Mouse (Mus musculus) CH12.LX (cell line): ENCODE measurements around the gene Pxk. TPM values are rescaled to one million over a fixed set of nuclear protein-coding genes. Genes with fewer than 3 reads are reported as not detected.

Source experiments
- DNase-seq: peaks from one replicate; pipeline ENCODE4 v3.0.0-alpha.2; 2013; ENCODE audit errors: extremely low read depth
- H3K27ac ChIP-seq: 2 replicates; pipeline ENCODE4 v1.5.1; 2012; ENCODE audit warnings: low read depth, mild to moderate bottlenecking, control low read depth, moderate library complexity; ENCODE audit not compliant: insufficient read depth
- H3K27me3 ChIP-seq: replicated peaks from 2 replicates; pipeline ENCODE3; 2012; ENCODE audit warnings: inconsistent platforms
- H3K36me3 ChIP-seq, 2 experiments: replicated peaks in 1 of 2; 2 replicates each; pipeline versions ENCODE3 to v1.6.1; 2012; ENCODE audit warnings: inconsistent platforms in 1 of 2, low read length in 1 of 2, mild to moderate bottlenecking in 1 of 2, mixed read lengths in 1 of 2, moderate library complexity in 1 of 2; ENCODE audit not compliant: control insufficient read depth in 1 of 2, insufficient read depth in 1 of 2
- H3K4me1 ChIP-seq, 2 experiments: 2 replicates each; pipeline ENCODE4 v1.6.1; 2012; ENCODE audit warnings: inconsistent platforms in 1 of 2, moderate library complexity in 1 of 2; ENCODE audit not compliant: insufficient read depth in 2 of 2, control insufficient read depth in 1 of 2
- H3K4me2 ChIP-seq: 2 replicates; pipeline ENCODE4 v1.6.1; 2012; ENCODE audit warnings: low read depth, mild to moderate bottlenecking, control low read depth; ENCODE audit not compliant: poor library complexity, insufficient read depth, severe bottlenecking
- H3K4me3 ChIP-seq, 3 experiments: fragments of 150-350 bp in 1 of 3; sonication (generic) in 1 of 3; replicated peaks in 1 of 3; 2 replicates each; pipeline versions ENCODE3 to v1.5.1; 2011 to 2012; ENCODE audit warnings: low read depth in 2 of 3, low read length in 2 of 3, mild to moderate bottlenecking in 2 of 3, moderate library complexity in 2 of 3, control low read depth in 1 of 3, improper control_type of control experiment in 1 of 3, inconsistent platforms in 1 of 3, mixed read lengths in 1 of 3; ENCODE audit not compliant: poor library complexity in 1 of 3
- H3K79me2 ChIP-seq: replicated peaks from 2 replicates; pipeline ENCODE4 v1.6.1; 2012; ENCODE audit warnings: mild to moderate bottlenecking, moderate library complexity; ENCODE audit not compliant: control insufficient read depth, poor library complexity, insufficient read depth, severe bottlenecking; ENCODE audit errors: extremely low read depth
- H3K9ac ChIP-seq: 2 replicates; pipeline ENCODE4 v1.6.1; 2012; ENCODE audit warnings: low read depth, mild to moderate bottlenecking, control low read depth, moderate library complexity; ENCODE audit not compliant: insufficient read depth
- H3K9me3 ChIP-seq: replicated peaks from 2 replicates; pipeline ENCODE3; 2012; ENCODE audit warnings: low read length, inconsistent platforms, mixed read lengths
- BHLHE40 ChIP-seq: IDR thresholded peaks from 2 replicates; pipeline ENCODE4 v1.6.1; 2011; ENCODE audit warnings: mild to moderate bottlenecking, low read depth, low read length, improper control_type of control experiment
- CHD2 ChIP-seq: IDR thresholded peaks from 2 replicates; pipeline ENCODE4 v1.6.1; 2011; ENCODE audit warnings: low read length, improper control_type of control experiment
- CTCF ChIP-seq, 2 experiments: IDR thresholded peaks in 1 of 2; conservative IDR thresholded peaks in 1 of 2; 2 replicates each; pipeline ENCODE4 v1.5.1; 2011 to 2012; ENCODE audit warnings: low read depth in 2 of 2, low read length in 2 of 2, improper control_type of control experiment in 1 of 2, inconsistent platforms in 1 of 2, mild to moderate bottlenecking in 1 of 2, moderate library complexity in 1 of 2
- EP300 ChIP-seq: IDR thresholded peaks from 2 replicates; pipeline ENCODE4 v1.6.1; 2011; ENCODE audit warnings: low read length, improper control_type of control experiment
- ETS1 ChIP-seq: conservative IDR thresholded peaks from 2 replicates; pipeline ENCODE4 v1.6.1; 2012; ENCODE audit warnings: low read depth, mild to moderate bottlenecking, inconsistent platforms, low read length, improper control_type of control experiment, moderate library complexity
- HCFC1 ChIP-seq: IDR thresholded peaks from 2 replicates; pipeline ENCODE4 v1.6.1; 2012; ENCODE audit warnings: low read depth, mild to moderate bottlenecking, inconsistent platforms, low read length, improper control_type of control experiment
- MAX ChIP-seq: IDR thresholded peaks from 2 replicates; pipeline ENCODE4 v1.6.1; 2011; ENCODE audit warnings: low read length, improper control_type of control experiment
- MXI1 ChIP-seq: IDR thresholded peaks from 2 replicates; pipeline ENCODE4 v1.6.1; 2011; ENCODE audit warnings: mild to moderate bottlenecking, low read depth, low read length, improper control_type of control experiment
- NRF1 ChIP-seq: IDR thresholded peaks from 2 replicates; pipeline ENCODE4 v1.6.1; 2014; ENCODE audit warnings: low read depth, mild to moderate bottlenecking, inconsistent platforms, low read length, improper control_type of control experiment, moderate library complexity
- PAX5 ChIP-seq: IDR thresholded peaks from 2 replicates; pipeline ENCODE4 v1.6.1; 2012; ENCODE audit warnings: low read length, inconsistent platforms, mixed read lengths
- POLR2A ChIP-seq: IDR thresholded peaks from 2 replicates; pipeline ENCODE4 v1.6.1; 2011; ENCODE audit warnings: low read depth, mild to moderate bottlenecking, improper control_type of control experiment, low read length
- RAD21 ChIP-seq: IDR thresholded peaks from 2 replicates; pipeline ENCODE4 v1.6.1; 2011; ENCODE audit warnings: low read depth, mild to moderate bottlenecking, low read length, improper control_type of control experiment, moderate library complexity
- SMC3 ChIP-seq: IDR thresholded peaks from 2 replicates; pipeline ENCODE4 v1.6.1; 2011; ENCODE audit warnings: low read depth, low read length, improper control_type of control experiment
- TBP ChIP-seq: conservative IDR thresholded peaks from 2 replicates; pipeline ENCODE4 v1.6.1; 2011; ENCODE audit warnings: low read depth, low read length, improper control_type of control experiment
- TCF12 ChIP-seq: IDR thresholded peaks from 2 replicates; pipeline ENCODE4 v1.6.1; 2014; ENCODE audit warnings: low read depth, mild to moderate bottlenecking, inconsistent platforms, low read length, improper control_type of control experiment
- USF2 ChIP-seq: conservative IDR thresholded peaks from 2 replicates; pipeline ENCODE4 v1.6.1; 2011; ENCODE audit warnings: low read depth, low read length, improper control_type of control experiment
- ZC3H11A ChIP-seq: IDR thresholded peaks from 2 replicates; pipeline ENCODE4 v1.6.1; 2012; ENCODE audit warnings: low read depth, mild to moderate bottlenecking, inconsistent platforms, low read length, improper control_type of control experiment
- ZKSCAN1 ChIP-seq: IDR thresholded peaks from 2 replicates; pipeline ENCODE4 v1.6.1; 2012; ENCODE audit warnings: low read depth, inconsistent platforms, low read length, improper control_type of control experiment, borderline replicate concordance
- dilution Hi-C: fragments of 300-500 bp; cut with MboI; formaldehyde crosslinking; loops from 2 replicates; pipeline ENCODE4 v1.14.3; 2020; ENCODE audit warnings: low sequenced_read_pairs; ENCODE audit not compliant: extremely low pct_unique_long_range_greater_than_20kb, extremely low pct_ligation_motif_present
- in situ Hi-C: fragments of 300-500 bp; cut with MboI; formaldehyde crosslinking; loops from 3 replicates; pipeline ENCODE4 v1.14.3; 2019; ENCODE audit warnings: low sequenced_read_pairs, low pct_ligation_motif_present, low pct_unique_long_range_greater_than_20kb, mixed read lengths
- polyA plus RNA-seq: library from polyadenylated mRNA; unstranded; fragments of >175 nt; gene quantifications from 2 replicates; pipeline ENCODE4 v1.2.1, GENCODE M21; 2012; ENCODE audit warnings: low read depth; ENCODE audit not compliant: insufficient read length
- total RNA-seq, 2 experiments: library from RNA; depleted of rRNA; stranded (reverse); fragments of 300-350 nt in 1 of 2; fragments of >200 nt in 1 of 2; gene quantifications; 2 replicates each; pipeline ENCODE4 v1.2.3; 2012 to 2014

Pxk gene
- total and polyA plus RNA-seq, 3 experiments = 11.7 to 55.7 (median 28.9) TPM

DNA sequence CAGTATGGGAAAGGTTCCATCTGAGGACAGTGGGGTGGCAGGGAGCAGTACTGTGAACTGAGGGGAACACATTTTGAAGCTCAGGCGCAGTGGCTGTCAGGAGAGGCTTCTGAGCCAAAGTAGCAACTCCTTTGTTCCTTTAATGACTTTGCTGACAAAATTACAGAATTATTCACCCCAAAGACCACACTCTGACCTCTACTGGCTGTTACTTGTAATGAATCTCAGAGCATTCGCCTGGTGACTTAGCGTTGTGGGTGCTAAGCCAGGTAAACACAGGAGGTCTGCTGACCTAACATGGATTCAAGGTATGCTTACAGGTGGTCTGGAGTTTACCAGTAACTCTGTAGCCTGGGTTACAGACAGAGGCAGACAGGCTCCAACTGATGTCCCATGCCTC lies 58.9 kb downstream of the Pxk start:
- in situ Hi-C loops = no loop called here
- no peak overlapping the region for H3K4me2 ChIP-seq

DNA sequence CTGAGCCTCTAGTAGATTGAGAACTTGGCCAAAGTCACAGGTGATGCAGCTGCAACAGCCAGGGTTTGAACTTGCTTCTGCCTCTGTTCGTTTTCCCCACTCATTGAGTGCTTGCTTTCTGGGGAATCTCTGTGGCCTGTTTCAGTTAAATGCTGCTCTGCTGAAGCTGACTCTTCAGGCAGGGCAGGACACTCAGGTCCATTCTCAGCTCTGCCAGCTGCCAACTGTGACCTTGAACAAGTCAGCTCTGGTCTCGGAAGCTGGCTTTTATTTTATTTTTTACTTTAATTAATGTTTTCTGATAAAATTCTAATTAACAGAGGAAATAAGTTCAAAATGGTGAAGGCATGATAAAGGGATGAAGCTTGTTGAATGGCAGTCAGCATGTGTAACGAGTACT lies 60.7 kb downstream of the Pxk start:
- Histone ChIP-seq H3K36me3 (peaks cover 27 to 91% of the 10 kb centered on the region in 2 experiments), H3K79me2 (no peaks in the 10 kb centered on the region), H3K27ac (no peak overlapping the region), H3K9me3 (no peaks in the 10 kb centered on the region), H3K27me3 (no peaks in the 10 kb centered on the region), H3K4me2 (no peak overlapping the region), H3K4me1 (peaks cover 6 to 26% of the 10 kb centered on the region in 2 experiments), H3K4me3 (no peak overlapping the region), H3K9ac (no peak overlapping the region)
- DNase-seq = no peak
- in situ Hi-C loops (no loop called here), dilution Hi-C loops (no loop called here)
- TF ChIP-seq SMC3 = no peak
- no peak for TF ChIP-seq MAX
- no peak for TF ChIP-seq TCF12
- no peak for TF ChIP-seq ZKSCAN1
- no peak for TF ChIP-seq EP300
- no peak for TF ChIP-seq CHD2
- TF ChIP-seq BHLHE40 = no peak
- TF ChIP-seq ETS1 = no peak
- no peak for TF ChIP-seq ZC3H11A
- no peak for TF ChIP-seq HCFC1
- TF ChIP-seq PAX5 = no peak
- no peak for TF ChIP-seq POLR2A

More for the DNA sequence above, 58.9 kb downstream of the Pxk start:
- no peak overlapping the region for H3K4me3 ChIP-seq
- H3K4me1 ChIP-seq = peaks cover 12 to 37% of the 10 kb centered on the region in 2 experiments
- H3K9ac ChIP-seq = no peak overlapping the region
- TF ChIP-seq MAX (no peak), MXI1 (no peak), TBP (no peak), USF2 (no peak), RAD21 (peak; percentile 68), SMC3 (peak; percentile 80), CTCF (conservative IDR thresholded peaks at IDR 0.05 in 1 of 2, IDR thresholded peaks at IDR 0.05 in 1 of 2; ENCODE audit: low read depth in 2 of 2, low read length in 2 of 2) (peak; percentile 34 to 76), NRF1 (no peak), PAX5 (no peak), ETS1 (no peak)
- H3K27ac ChIP-seq = no peak overlapping the region
- no peaks in the 10 kb centered on the region for H3K9me3 ChIP-seq
- H3K36me3 ChIP-seq = peaks cover 29 to 90% of the 10 kb centered on the region in 2 experiments
- H3K79me2 ChIP-seq = no peaks in the 10 kb centered on the region
- H3K27me3 ChIP-seq = no peaks in the 10 kb centered on the region
- dilution Hi-C loops = no loop called here
- DNase-seq = peak; percentile 48
